In the genomic region with DNA sequence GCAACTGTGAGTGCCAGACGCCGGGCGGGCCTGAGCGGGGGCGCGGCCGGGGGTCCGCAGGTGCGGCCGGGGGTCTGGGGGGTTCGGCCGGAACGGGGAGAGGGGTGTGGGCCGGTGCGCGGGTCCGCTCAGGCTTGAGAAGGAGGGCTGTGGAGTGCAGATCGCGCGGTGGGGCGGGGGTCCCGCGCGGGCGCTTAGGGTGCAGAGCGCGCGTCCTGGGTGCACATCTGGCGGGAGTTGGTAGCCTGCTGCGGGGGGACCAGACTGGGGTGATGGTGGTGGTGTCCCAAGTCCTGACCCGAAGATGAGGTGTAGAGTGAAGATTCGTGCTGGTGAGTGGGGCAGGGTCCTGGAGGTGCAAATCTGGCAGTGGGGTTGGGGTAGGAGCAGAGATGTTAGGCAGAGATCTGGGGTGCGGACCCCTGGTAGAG, we compare ENCODE assay signal across 8 mouse cellular contexts. TPM values are rescaled to one million over a fixed set of nuclear protein-coding genes. Genes with fewer than 3 reads are reported as not detected.
DNase-seq lines count a peak whose midpoint lies in the region; ATAC-seq and TF ChIP-seq lines count a peak whose summit lies in the region.

No protein-coding gene starts in this region.

- intact Hi-C loops in left cerebral cortex, postnatal 25 days (cut with DNase I): loop anchor here (1.0 to 5.0 kb wide), 2 partner anchors 22 to 45 kb away; no protein-coding TSS in a partner anchor

- H3K4me1 ChIP-seq in heart, embryonic 13.5 days: peaks cover 55% of the 10 kb centered on the region
- H3K4me1 ChIP-seq in E14TG2a.4 (replicated peaks; ENCODE audit: low read depth, low read length): peaks cover 50% of the 10 kb centered on the region
- peaks cover 42% of the 10 kb centered on the region for H3K4me1 ChIP-seq in forebrain, embryonic 10.5 days
- peaks cover 22% of the 10 kb centered on the region for H3K4me1 ChIP-seq in limb, embryonic 14.5 days (ENCODE audit: control insufficient read depth, insufficient read depth, low read length)
- H3K4me1 ChIP-seq in neural tube, embryonic 14.5 days (ENCODE audit: control insufficient read depth, insufficient read depth, low read length): peaks cover 20% of the 10 kb centered on the region

- TF ChIP-seq POLR2A in limb, embryonic 14.5 days (IDR thresholded peaks at IDR 0.05; ENCODE audit: borderline replicate concordance, extremely low read depth, insufficient read depth, insufficient read length): no peak

- peak; percentile 15; the same call in 1 of the 2 replicates for ATAC-seq in heart, embryonic 13.5 days (ENCODE audit: extremely low read depth, insufficient number of reproducible peaks, low FRiP score, low TSS enrichment)
- ATAC-seq in limb, embryonic 14.5 days (ENCODE audit: low FRiP score, low read depth): peak; percentile 34
- ATAC-seq in neural tube, embryonic 14.5 days (ENCODE audit: low read depth): peak; percentile 62

- no peaks in the 10 kb centered on the region for H3K9me3 ChIP-seq in heart, embryonic 13.5 days
- no peaks in the 10 kb centered on the region for H3K9me3 ChIP-seq in E14TG2a.4 (ENCODE audit: low read length)
- H3K9me3 ChIP-seq in forebrain, embryonic 10.5 days: no peaks in the 10 kb centered on the region
- H3K9me3 ChIP-seq in limb, embryonic 14.5 days (ENCODE audit: control insufficient read depth, low read length): no peaks in the 10 kb centered on the region
- no peaks in the 10 kb centered on the region for H3K9me3 ChIP-seq in neural tube, embryonic 14.5 days (ENCODE audit: control insufficient read depth, low read length)

- H3K27me3 ChIP-seq in heart, embryonic 13.5 days (replicated peaks): no peaks in the 10 kb centered on the region
- H3K27me3 ChIP-seq in E14TG2a.4 (ENCODE audit: insufficient read depth, low read length): peaks cover 3% of the 10 kb centered on the region; the same call in 1 of the 2 replicates
- H3K27me3 ChIP-seq in forebrain, embryonic 10.5 days (ENCODE audit: poor library complexity, severe bottlenecking): peaks cover 9% of the 10 kb centered on the region; the same call in 1 of the 2 replicates
- no peaks in the 10 kb centered on the region for H3K27me3 ChIP-seq in limb, embryonic 14.5 days (ENCODE audit: control insufficient read depth, insufficient read depth, low read length)
- H3K27me3 ChIP-seq in neural tube, embryonic 14.5 days (ENCODE audit: control insufficient read depth, insufficient read depth, low read length): no peaks in the 10 kb centered on the region; the same call in 1 of the 2 replicates

- H3K4me2 ChIP-seq in heart, embryonic 13.5 days: peak overlapping the region; percentile 95
- H3K4me2 ChIP-seq in limb, embryonic 14.5 days (replicated peaks; ENCODE audit: low read depth, low read length, severe bottlenecking): peak overlapping the region; percentile 86
- peak overlapping the region; percentile 49 for H3K4me2 ChIP-seq in neural tube, embryonic 14.5 days (ENCODE audit: low read depth, low read length)

- peaks cover 12% of the 10 kb centered on the region for H3K36me3 ChIP-seq in heart, embryonic 13.5 days
- H3K36me3 ChIP-seq in E14TG2a.4 (ENCODE audit: insufficient read depth, low read length): peaks cover 25% of the 10 kb centered on the region
- peaks cover 16% of the 10 kb centered on the region for H3K36me3 ChIP-seq in forebrain, embryonic 10.5 days (replicated peaks)
- peaks cover 9% of the 10 kb centered on the region; the same call in 1 of the 2 replicates for H3K36me3 ChIP-seq in limb, embryonic 14.5 days (ENCODE audit: control insufficient read depth, insufficient read depth, low read length)
- no peaks in the 10 kb centered on the region for H3K36me3 ChIP-seq in neural tube, embryonic 14.5 days (ENCODE audit: control insufficient read depth, insufficient read depth, low read length)

- H3K9ac ChIP-seq in heart, embryonic 13.5 days: peak overlapping the region; percentile 97
- H3K9ac ChIP-seq in limb, embryonic 14.5 days (ENCODE audit: low read depth, low read length, severe bottlenecking): peak overlapping the region; percentile 94
- peak overlapping the region; percentile 95 for H3K9ac ChIP-seq in neural tube, embryonic 14.5 days (replicated peaks; ENCODE audit: low read depth, low read length)

- H3K27ac ChIP-seq in heart, embryonic 13.5 days (replicated peaks): peak overlapping the region; percentile 89
- H3K27ac ChIP-seq in forebrain, embryonic 10.5 days: peak overlapping the region; percentile 96
- H3K27ac ChIP-seq in limb, embryonic 14.5 days (replicated peaks; ENCODE audit: low read depth, low read length): peak overlapping the region; percentile 78
- peak overlapping the region; percentile 85 for H3K27ac ChIP-seq in neural tube, embryonic 14.5 days (ENCODE audit: low read depth, low read length)

- WGBS in heart, embryonic 13.5 days: 1% methylated on average over 33 of the region's 33 CpGs
- under 1% methylated on average over 33 of the region's 33 CpGs for WGBS in forebrain, embryonic 10.5 days
- under 1% methylated on average over 30 of the region's 33 CpGs for WGBS in limb, embryonic 14.5 days
- under 1% methylated on average over 33 of the region's 33 CpGs for WGBS in neural tube, embryonic 14.5 days

- no peak for DNase-seq in heart, adult 8-10 months (ENCODE audit: low spot score)
- DNase-seq in forebrain, embryonic 10.5 days (ENCODE audit: extremely low spot score, low spot score): peak; percentile 51
- no peak for DNase-seq in limb, embryonic 14.5 days (ENCODE audit: low spot score)
- no peak for DNase-seq in right cerebral cortex, postnatal 14 days
- no peak for DNase-seq in left cerebral cortex, postnatal 25 days (ENCODE audit: low spot score in 2 of 2)

- H3K4me3 ChIP-seq in heart, embryonic 13.5 days: peak overlapping the region; percentile 80
- peak overlapping the region; percentile 95 for H3K4me3 ChIP-seq in E14TG2a.4 (replicated peaks; ENCODE audit: low read length)
- peak overlapping the region; percentile 99 for H3K4me3 ChIP-seq in forebrain, embryonic 10.5 days
- peak overlapping the region; percentile 100 for H3K4me3 ChIP-seq in limb, embryonic 14.5 days (replicated peaks; ENCODE audit: low read length)
- peak overlapping the region; percentile 100 for H3K4me3 ChIP-seq in neural tube, embryonic 14.5 days (ENCODE audit: low read depth, low read length)

- TF ChIP-seq CTCF in E14TG2a.4 (conservative IDR thresholded peaks at IDR 0.05; ENCODE audit: low read length): no peak

RNA-seq across cellular contexts. Expression of a gene that starts 0.5 kb away (rescaled TPM):
- polyA plus RNA-seq in heart, embryonic 13.5 days (2015; fragmentation: Nextera tagmentation; extraction: Ambion mirVana): 50.8 and 54.8 TPM in 2 replicates
- total RNA-seq in heart, adult 8-10 months (2022): 10 to 100 TPM; 55.2 to 65.5 (median 61.3) TPM
- polyA plus RNA-seq in forebrain, embryonic 10.5 days (2016; fragmentation: Nextera tagmentation; extraction: Ambion mirVana): 104 and 105 TPM in 2 replicates
- polyA plus RNA-seq in limb, embryonic 14.5 days (2012; rRNA removed): 39.5 and 43.7 TPM in 2 replicates
- polyA plus RNA-seq in limb, embryonic 14.5 days (2014; fragmentation: Nextera tagmentation; extraction: Ambion mirVana): 71.6 and 81.4 TPM in 2 replicates
- polyA plus RNA-seq in neural tube, embryonic 14.5 days (2014; fragmentation: Nextera tagmentation; extraction: Ambion mirVana): 98.5 and 125 TPM in 2 replicates
- total RNA-seq in left cerebral cortex, postnatal 25 days (2021): 100 to 1,000 TPM; 194 to 208 TPM

RNA-seq across cellular contexts. Expression of a gene that starts 22.8 kb away (rescaled TPM):
- 36.3 TPM in 2 replicates for polyA plus RNA-seq in heart, embryonic 13.5 days (2015; fragmentation: Nextera tagmentation; extraction: Ambion mirVana)
- total RNA-seq in heart, adult 8-10 months (2022): 10 to 100 TPM; 48.2 to 55.0 (median 50.3) TPM
- polyA plus RNA-seq in forebrain, embryonic 10.5 days (2016; fragmentation: Nextera tagmentation; extraction: Ambion mirVana): 24.8 and 25.4 TPM in 2 replicates
- polyA plus RNA-seq in limb, embryonic 14.5 days (2012; rRNA removed): 41.8 and 46.8 TPM in 2 replicates
- 43.5 and 46.3 TPM in 2 replicates for polyA plus RNA-seq in limb, embryonic 14.5 days (2014; fragmentation: Nextera tagmentation; extraction: Ambion mirVana)
- 46.0 and 52.4 TPM in 2 replicates for polyA plus RNA-seq in neural tube, embryonic 14.5 days (2014; fragmentation: Nextera tagmentation; extraction: Ambion mirVana)
- total RNA-seq in left cerebral cortex, postnatal 25 days (2021): 10 to 100 TPM; 66.7 to 68.0 TPM
